Mouse (Mus musculus) bone marrow macrophage, adult 2 months (primary cell): Measurements from ENCODE around the gene Slc25a28. TPM values are rescaled to one million over a fixed set of nuclear protein-coding genes. Genes with fewer than 3 reads are reported as not detected.

Source experiments
- H3K27ac ChIP-seq: 2 replicates; pipeline ENCODE4 v1.5.1; 2012; ENCODE audit warnings: low read depth, low read length; ENCODE audit not compliant: insufficient read depth
- H3K4me1 ChIP-seq: 2 replicates; pipeline ENCODE4 v1.6.1; 2012; ENCODE audit warnings: low read length; ENCODE audit not compliant: control insufficient read depth, insufficient read depth
- H3K4me3 ChIP-seq: 2 replicates; pipeline ENCODE4 v1.5.1; 2012; ENCODE audit warnings: mild to moderate bottlenecking, low read length, moderate library complexity; ENCODE audit not compliant: insufficient read depth
- CTCF ChIP-seq: IDR thresholded peaks from 2 replicates; pipeline ENCODE4 v1.5.1; 2012; ENCODE audit warnings: low read depth, mild to moderate bottlenecking, low read length, moderate library complexity
- POLR2A ChIP-seq: IDR thresholded peaks from 2 replicates; pipeline ENCODE4 v1.6.1; 2012; ENCODE audit warnings: mild to moderate bottlenecking, low read depth, low read length, borderline replicate concordance
- polyA plus RNA-seq: library from polyadenylated mRNA; stranded (reverse); fragments of >200 nt; gene quantifications from 2 replicates; pipeline ENCODE4 v1.2.4, GENCODE M21; 2012; ENCODE audit not compliant: missing spikeins, insufficient read depth, insufficient read length

The Slc25a28 gene
- polyA plus RNA-seq, 1 experiment = 40.1 TPM

DNA sequence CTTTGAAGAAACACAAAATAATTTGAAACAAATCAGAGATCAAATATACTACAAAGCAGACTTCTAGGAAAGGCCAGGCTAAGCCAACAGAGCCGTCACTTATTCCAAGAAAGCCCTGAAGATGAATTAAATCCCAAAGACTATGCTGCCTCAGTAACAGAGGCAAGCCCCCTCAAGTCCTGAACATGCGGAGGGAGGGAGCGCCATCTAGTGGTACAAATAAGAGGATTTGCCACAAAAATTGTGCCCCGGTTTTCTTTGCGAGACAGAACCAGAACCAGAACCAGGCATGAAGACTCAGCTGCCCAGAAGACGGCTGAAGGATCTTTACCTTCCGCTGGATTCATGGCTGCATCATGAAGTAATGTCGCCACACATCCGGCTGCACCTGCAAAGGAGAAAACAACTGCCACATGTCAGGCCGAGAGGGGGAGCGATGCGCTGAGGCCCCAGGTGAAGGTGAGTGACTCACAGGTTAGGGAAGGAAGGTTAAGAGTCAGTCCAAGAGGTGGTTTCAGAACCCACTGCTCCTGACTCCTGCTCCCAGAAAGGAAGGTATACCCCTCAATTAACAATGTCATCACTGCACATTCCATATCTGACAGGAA is 9.1 kb downstream of the Slc25a28 start:
- Histone ChIP-seq H3K4me1 (peaks cover 37% of the 10 kb centered on the region), H3K4me3 (no peak overlapping the region), H3K27ac (no peak overlapping the region)
- TF ChIP-seq CTCF (peak; percentile 93), POLR2A (no peak)

DNA sequence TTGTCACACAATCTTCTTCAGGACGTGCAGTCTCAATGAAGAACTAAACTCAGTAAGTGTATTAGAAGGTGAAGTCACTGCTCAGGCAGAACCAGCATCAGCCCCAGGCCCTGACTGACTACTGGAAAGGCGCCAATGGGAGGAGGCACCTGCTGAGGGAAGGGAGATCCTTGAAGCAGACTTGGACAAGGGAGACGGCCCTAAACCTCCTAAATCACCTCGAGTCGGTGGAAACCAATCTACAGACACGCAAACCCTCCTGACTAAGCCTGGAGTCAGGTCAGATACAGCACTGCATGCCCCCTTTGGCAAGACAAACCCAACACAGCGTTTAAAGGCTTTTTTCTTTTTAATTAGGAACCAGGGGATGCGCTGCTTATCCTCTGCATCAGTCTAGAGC is 11.2 kb downstream of the Slc25a28 start:
- peaks cover 22% of the 10 kb centered on the region for H3K4me1 ChIP-seq
- H3K4me3 ChIP-seq = no peak overlapping the region
- TF ChIP-seq POLR2A (no peak), CTCF (no peak)
- no peak overlapping the region for H3K27ac ChIP-seq

- TF ChIP-seq POLR2A (no peak), CTCF (no peak)
- H3K4me1 ChIP-seq = peaks cover 11% of the 10 kb centered on the region
- H3K27ac ChIP-seq = no peak overlapping the region
- no peak overlapping the region for H3K4me3 ChIP-seq
Measured at GRCm38 (mm10) chr19:43662176-43662967, 12.3 kb downstream of the Slc25a28 start.

DNA sequence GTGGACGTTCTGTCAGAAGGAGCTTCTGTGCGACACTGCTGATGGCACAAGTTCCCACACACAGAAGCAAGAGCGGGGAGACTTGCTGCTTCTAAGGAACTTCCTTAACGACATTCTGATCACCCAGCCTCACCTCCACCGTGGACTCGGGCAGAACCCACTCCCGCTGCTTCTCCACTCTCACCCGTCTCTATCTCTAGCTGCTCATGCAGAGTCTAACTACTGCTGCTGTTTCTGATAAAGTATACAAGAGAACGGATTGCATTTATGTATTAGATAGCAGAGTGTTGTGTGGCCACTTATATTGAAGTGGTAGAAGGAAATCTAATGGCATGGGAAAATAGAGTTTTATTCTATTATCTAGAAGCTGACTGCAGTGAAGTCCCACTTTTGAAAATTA is 13.9 kb downstream of the Slc25a28 start:
- H3K4me1 ChIP-seq = no peaks in the 10 kb centered on the region
- no peak overlapping the region for H3K27ac ChIP-seq
- no peak overlapping the region for H3K4me3 ChIP-seq
- TF ChIP-seq CTCF = no peak
- no peak for TF ChIP-seq POLR2A

DNA sequence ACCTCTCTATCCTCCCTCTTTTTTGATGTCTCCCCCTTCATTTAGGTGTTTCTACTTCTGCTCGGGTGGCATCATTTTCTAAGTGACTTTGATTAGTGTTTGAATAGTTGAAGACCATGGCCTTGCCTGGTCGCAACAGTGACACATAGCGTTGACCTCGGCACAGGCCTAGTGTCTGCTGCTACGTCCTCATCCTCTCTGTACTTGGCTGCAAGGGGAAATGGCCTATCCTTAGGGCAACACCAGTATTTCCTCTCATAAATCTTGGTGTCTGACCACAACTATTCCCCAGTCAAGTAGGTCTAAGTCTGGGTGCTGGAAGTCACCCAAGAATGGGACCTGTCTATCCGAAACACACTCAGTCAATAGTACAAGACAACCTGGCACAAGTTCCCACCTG is 15.0 kb downstream of the Slc25a28 start:
- TF ChIP-seq POLR2A (no peak), CTCF (no peak)
- Histone ChIP-seq H3K4me1 (no peaks in the 10 kb centered on the region), H3K4me3 (no peak overlapping the region), H3K27ac (no peak overlapping the region)

DNA sequence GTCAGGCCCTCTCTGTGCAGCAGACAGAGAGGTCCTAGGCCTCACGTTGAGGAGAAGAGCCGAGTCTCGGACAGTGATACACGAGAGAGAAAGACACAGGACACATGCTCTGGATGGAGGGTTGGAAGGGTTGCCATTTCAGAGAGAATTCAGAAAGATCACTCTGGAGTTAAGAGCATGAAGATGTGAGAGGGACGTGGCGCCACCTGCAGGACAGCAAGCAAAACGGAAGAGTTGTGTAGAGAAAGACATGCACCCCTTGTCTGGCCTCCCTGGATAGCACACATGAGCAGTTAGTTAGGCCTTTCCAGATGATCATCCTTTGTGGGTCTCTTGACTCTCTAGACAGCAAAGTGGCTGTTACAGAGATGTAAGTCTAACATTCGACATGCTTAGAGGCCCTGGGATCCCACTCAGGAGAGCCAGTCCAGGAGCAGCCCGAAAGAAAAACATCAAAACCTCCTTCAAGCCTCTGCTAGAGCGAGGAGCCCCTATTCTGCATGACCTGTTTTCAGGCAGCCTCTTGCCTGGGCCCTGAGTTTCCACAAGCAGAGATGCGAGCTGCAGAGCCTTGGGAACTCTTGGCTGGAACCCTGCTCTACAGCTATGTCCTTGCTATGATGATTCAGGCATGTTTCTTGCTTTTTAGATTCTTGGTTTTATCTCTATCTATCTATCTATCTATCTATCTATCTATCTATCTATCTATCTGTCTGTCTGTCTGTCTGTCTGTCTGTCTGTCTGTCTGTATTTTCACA is 18.8 kb downstream of the Slc25a28 start:
- TF ChIP-seq CTCF (peak; percentile 82), POLR2A (no peak)
- Histone ChIP-seq H3K4me3 (no peak overlapping the region), H3K27ac (no peak overlapping the region), H3K4me1 (no peaks in the 10 kb centered on the region)

DNA sequence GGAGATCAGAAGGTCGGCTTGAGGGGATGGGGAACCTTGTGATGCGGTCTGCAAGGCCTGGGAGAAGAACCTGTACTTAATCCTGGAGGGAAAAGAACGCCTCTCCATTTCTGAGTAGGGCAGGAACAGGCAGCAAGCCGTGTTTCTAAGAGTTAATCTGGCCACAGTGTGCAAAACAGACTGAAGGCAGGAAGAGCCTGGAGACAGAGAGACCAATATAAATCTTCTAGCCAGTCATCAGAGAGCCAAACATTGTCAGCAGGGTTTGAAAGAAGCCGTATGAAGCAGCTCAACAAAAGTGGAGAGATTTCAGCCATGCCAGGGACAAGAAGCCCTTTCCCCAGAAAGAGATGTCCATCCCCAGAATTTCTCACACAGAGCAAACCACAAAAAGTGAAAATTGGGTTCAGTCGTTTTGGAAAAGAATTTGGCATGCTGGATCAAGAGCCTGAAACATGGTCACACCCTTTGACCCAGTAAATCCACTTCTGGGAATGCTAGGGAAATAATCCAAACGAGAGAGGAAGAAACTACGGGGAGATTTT is 23.4 kb downstream of the Slc25a28 start:
- peaks cover 9% of the 10 kb centered on the region for H3K4me1 ChIP-seq
- H3K27ac ChIP-seq = no peak overlapping the region
- TF ChIP-seq POLR2A = no peak
- TF ChIP-seq CTCF = no peak
- H3K4me3 ChIP-seq = no peak overlapping the region

GRCm38 (mm10) chr19:43648343-43648742 is 26.3 kb downstream of the Slc25a28 start:
- no peak overlapping the region for H3K27ac ChIP-seq
- H3K4me1 ChIP-seq = peaks cover 9% of the 10 kb centered on the region
- no peak overlapping the region for H3K4me3 ChIP-seq
- TF ChIP-seq POLR2A (no peak), CTCF (no peak)

- no peak overlapping the region for H3K27ac ChIP-seq
- peaks cover 9% of the 10 kb centered on the region for H3K4me1 ChIP-seq
- H3K4me3 ChIP-seq = no peak overlapping the region
Measured at GRCm38 (mm10) chr19:43647261-43647660, 27.4 kb downstream of the Slc25a28 start.

GRCm38 (mm10) chr19:43646852-43647251 is 27.8 kb downstream of the Slc25a28 start:
- no peak overlapping the region for H3K27ac ChIP-seq
- H3K4me3 ChIP-seq = no peak overlapping the region
- TF ChIP-seq POLR2A = no peak
- no peak for TF ChIP-seq CTCF
- peaks cover 9% of the 10 kb centered on the region for H3K4me1 ChIP-seq

More at GRCm38 (mm10) chr19:43647261-43647660, 27.4 kb downstream of the Slc25a28 start:
- TF ChIP-seq POLR2A = no peak
- TF ChIP-seq CTCF = no peak

- H3K4me3 ChIP-seq = no peak overlapping the region
- no peak overlapping the region for H3K27ac ChIP-seq
- peaks cover 9% of the 10 kb centered on the region for H3K4me1 ChIP-seq
- no peak for TF ChIP-seq POLR2A
- TF ChIP-seq CTCF = no peak
Measured at GRCm38 (mm10) chr19:43645508-43645907, 29.2 kb downstream of the Slc25a28 start.
